In genomic region chr2:69890843-69891242, GRCm38 (mm10) we compare ENCODE assay signal across 32 mouse cellular contexts. TPM values are rescaled to one million over a fixed set of nuclear protein-coding genes. Genes with fewer than 3 reads are reported as not detected.
A peak's percentile ranks its signal among the peaks of the same experiment; 100 is the strongest.
DNase-seq lines count a peak whose midpoint lies in the region; ATAC-seq and TF ChIP-seq lines count a peak whose summit lies in the region.
"Had no signal": no experiment of that assay in that cellular context is flagged by ENCODE, and none has a peak within 500 bp of the region (broad histone marks: within the 10 kb centered on the region; RNA-seq: fewer than 3 reads in every experiment).

No protein-coding gene starts in this region.

- no peaks in the 10 kb centered on the region for H3K36me3 ChIP-seq in CH12.LX (replicated peaks in 1 of 2; ENCODE audit: control insufficient read depth in 1 of 2, insufficient read depth in 1 of 2, low read length in 1 of 2)
- H3K36me3 ChIP-seq: embryonic facial prominence, embryonic 12.5 days; forebrain, embryonic 10.5 days; hindbrain, embryonic 13.5 days; neural tube, embryonic 12.5 days had no signal

- H3K27me3 ChIP-seq in CH12.LX (replicated peaks): no peaks in the 10 kb centered on the region
- H3K27me3 ChIP-seq: embryonic facial prominence, embryonic 12.5 days; hindbrain, embryonic 13.5 days; neural tube, embryonic 12.5 days had no signal

- no peaks in the 10 kb centered on the region for H3K79me2 ChIP-seq in CH12.LX (replicated peaks; ENCODE audit: control insufficient read depth, extremely low read depth, insufficient read depth, poor library complexity, severe bottlenecking)

- H3K27ac ChIP-seq in CH12.LX (ENCODE audit: insufficient read depth, low read depth): no peak overlapping the region
- H3K27ac ChIP-seq: embryonic facial prominence, embryonic 12.5 days; forebrain, embryonic 10.5 days; gastrocnemius, adult 2 months; heart, adult 2 months; hindbrain, embryonic 13.5 days; macrophage; neural tube, embryonic 12.5 days had no signal

- no peak for TF ChIP-seq RAD21 in CH12.LX (IDR thresholded peaks at IDR 0.05; ENCODE audit: low read depth, low read length)

- H3K9me3 ChIP-seq in CH12.LX (replicated peaks; ENCODE audit: low read length): no peaks in the 10 kb centered on the region
- H3K9me3 ChIP-seq: embryonic facial prominence, embryonic 12.5 days; forebrain, embryonic 10.5 days; hindbrain, embryonic 13.5 days; neural tube, embryonic 12.5 days had no signal

- peak; percentile 87 for ATAC-seq in granulocyte monocyte progenitor cell, adult 5-6 weeks (replicated peaks; ENCODE audit: poor library complexity, severe bottlenecking)
- peak; percentile 68 for ATAC-seq in megakaryocyte, adult 5-6 weeks (ENCODE audit: poor library complexity, severe bottlenecking)
- ATAC-seq: forebrain, embryonic 16.5 days; intestine, embryonic 16.5 days; midbrain, embryonic 16.5 days had no signal

- no peak overlapping the region for H3K9ac ChIP-seq in CH12.LX (ENCODE audit: insufficient read depth, low read depth)
- H3K9ac ChIP-seq: embryonic facial prominence, embryonic 12.5 days; hindbrain, embryonic 13.5 days; neural tube, embryonic 12.5 days had no signal

- TF ChIP-seq CTCF in CH12.LX (conservative IDR thresholded peaks at IDR 0.05 in 1 of 2, IDR thresholded peaks at IDR 0.05 in 1 of 2; ENCODE audit: low read depth in 2 of 2, low read length in 2 of 2): no peak

- dilution Hi-C loops in CH12.LX (cut with MboI; ENCODE audit: extremely low pct_ligation_motif_present, extremely low pct_unique_long_range_greater_than_20kb, low sequenced_read_pairs): no loop called here

- peaks cover 0 to 11% of the 10 kb centered on the region in 2 experiments; a peak in 2 of 4 replicates for H3K4me1 ChIP-seq in CH12.LX (ENCODE audit: control insufficient read depth in 1 of 2, insufficient read depth in 2 of 2)
- H3K4me1 ChIP-seq: embryonic facial prominence, embryonic 12.5 days; neural tube, embryonic 12.5 days had no signal

- TF ChIP-seq EP300 in CH12.LX (IDR thresholded peaks at IDR 0.05; ENCODE audit: low read length): no peak

- in situ Hi-C loops in CH12.LX (cut with MboI; ENCODE audit: low pct_ligation_motif_present, low pct_unique_long_range_greater_than_20kb, low sequenced_read_pairs): no loop called here

- no peak overlapping the region for H3K4me3 ChIP-seq in CH12.LX (replicated peaks in 1 of 3; ENCODE audit: low read depth in 2 of 3, low read length in 2 of 3, poor library complexity in 1 of 3)
- H3K4me3 ChIP-seq: embryonic facial prominence, embryonic 12.5 days; forebrain, embryonic 10.5 days; gastrocnemius, adult 2 months; heart, adult 2 months; hindbrain, embryonic 13.5 days; myocyte; neural tube, embryonic 12.5 days had no signal

- no peak for TF ChIP-seq POLR2A in CH12.LX (IDR thresholded peaks at IDR 0.05; ENCODE audit: low read depth, low read length)

- no peak overlapping the region for H3K4me2 ChIP-seq in CH12.LX (ENCODE audit: insufficient read depth, low read depth, poor library complexity, severe bottlenecking)
- H3K4me2 ChIP-seq: embryonic facial prominence, embryonic 12.5 days; hindbrain, embryonic 13.5 days; midbrain, embryonic 11.5 days; neural tube, embryonic 12.5 days had no signal

- DNase-seq in CH12.LX (ENCODE audit: extremely low read depth) (no peak), ES-CJ7 (ENCODE audit: low read depth, low spot score) (peak; percentile 48)
- DNase-seq in right cerebral cortex, postnatal 25 days: no peak
- no peak for DNase-seq in testis, postnatal 14 days (ENCODE audit: low spot score)
- DNase-seq in left cerebral cortex, postnatal 10 days (ENCODE audit: extremely low spot score in 1 of 2, low spot score in 2 of 2): no peak
- DNase-seq: adrenal gland, postnatal 14 days; cerebellum, adult 11 months; cerebellum, adult 9-10 months; cerebellum, postnatal 36 days; embryo, embryonic 11 days; gastrocnemius, adult 2 months; gastrocnemius, postnatal 36 days; heart, adult 2 months; heart, postnatal 36 days; kidney, adult 8-10 months; kidney, postnatal 10 days; layer of hippocampus, postnatal 36 days; lung, adult 2 months; lung, postnatal 10 days; thymus, postnatal 4 days had no signal

- intact Hi-C loops in left cerebral cortex, postnatal 10 days (cut with DNase I): no loop called here

TF ChIP-seq in CH12.LX, 34 proteins besides CTCF, POLR2A, EP300 and RAD21:
- TF ChIP-seq MAFK (IDR thresholded peaks at IDR 0.05; ENCODE audit: insufficient replicate concordance, low read length) (0 out of 2 replicates have a peak, but pooled peaks have one; percentile 17), TCF12 (IDR thresholded peaks at IDR 0.05; ENCODE audit: low read depth, low read length) (no peak)

RNA-seq across cellular contexts. Expression of gene Mettl5, which starts 5.4 kb away (rescaled TPM):
- total RNA-seq in CH12.LX (2012; rRNA removed): 19.6 and 20.4 TPM in 2 replicates
- total RNA-seq in CH12.LX (2014; rRNA removed): 40.4 and 50.4 TPM in 2 replicates
- polyA plus RNA-seq in CH12.LX (2012; ENCODE audit: insufficient read length, low read depth): 39.1 and 42.2 TPM in 2 replicates
- total RNA-seq in granulocyte monocyte progenitor cell, adult 5-6 weeks (2014; fragmentation: Nextera tagmentation): 21.1 and 28.7 TPM in 2 replicates
- total RNA-seq in granulocyte monocyte progenitor cell, adult 5-6 weeks (2017): 46.0 and 48.8 TPM in 2 replicates
- 20.9 and 24.8 TPM in 2 replicates for total RNA-seq in megakaryocyte, adult 5-6 weeks (2015)
- 20.0 and 22.4 TPM in 2 replicates for total RNA-seq in megakaryocyte, adult 5-6 weeks (2017)
- 10 to 100 TPM; 12.3 to 14.8 TPM for total RNA-seq in left cerebral cortex, postnatal 10 days (2021)

RNA-seq across cellular contexts. Expression of gene Ubr3, which starts 6.2 kb away (rescaled TPM):
- 16.0 and 18.3 TPM in 2 replicates for total RNA-seq in CH12.LX (2012; rRNA removed)
- total RNA-seq in CH12.LX (2014; rRNA removed): 17.9 and 21.4 TPM in 2 replicates
- 26.1 and 35.8 TPM in 2 replicates for polyA plus RNA-seq in CH12.LX (2012; ENCODE audit: insufficient read length, low read depth)
- 35.2 and 40.8 TPM in 2 replicates for total RNA-seq in granulocyte monocyte progenitor cell, adult 5-6 weeks (2014; fragmentation: Nextera tagmentation)
- 33.3 and 41.9 TPM in 2 replicates for total RNA-seq in granulocyte monocyte progenitor cell, adult 5-6 weeks (2017)
- total RNA-seq in megakaryocyte, adult 5-6 weeks (2015): 48.8 and 55.3 TPM in 2 replicates
- 40.8 and 72.2 TPM in 2 replicates for total RNA-seq in megakaryocyte, adult 5-6 weeks (2017)
- 100 to 1,000 TPM; 132 to 142 TPM for total RNA-seq in left cerebral cortex, postnatal 10 days (2021)

RNA-seq across cellular contexts. Expression of gene Ssb, which starts 29.5 kb away (rescaled TPM):
- total RNA-seq in CH12.LX (2012; rRNA removed) (124 and 176 TPM in 2 replicates), CH12.LX (2014; rRNA removed) (281 and 368 TPM in 2 replicates)
- 410 and 530 TPM in 2 replicates for polyA plus RNA-seq in CH12.LX (2012; ENCODE audit: insufficient read length, low read depth)
- 279 TPM in 2 replicates for total RNA-seq in granulocyte monocyte progenitor cell, adult 5-6 weeks (2014; fragmentation: Nextera tagmentation)
- total RNA-seq in granulocyte monocyte progenitor cell, adult 5-6 weeks (2017): 479 and 601 TPM in 2 replicates
- 197 and 221 TPM in 2 replicates for total RNA-seq in megakaryocyte, adult 5-6 weeks (2015)
- 298 and 306 TPM in 2 replicates for total RNA-seq in megakaryocyte, adult 5-6 weeks (2017)
- 100 to 1,000 TPM; 138 to 143 TPM for total RNA-seq in left cerebral cortex, postnatal 10 days (2021)
